In genomic region chr17:32173166-32173565, GRCm38 (mm10) we compare ENCODE assay signal across 11 mouse cellular contexts. TPM values are rescaled to one million over a fixed set of nuclear protein-coding genes. Genes with fewer than 3 reads are reported as not detected.
DNase-seq lines count a peak whose midpoint lies in the region; ATAC-seq lines count a peak whose summit lies in the region.
"Had no signal": no experiment of that assay in that cellular context is flagged by ENCODE, and none has a peak within 500 bp of the region (broad histone marks: within the 10 kb centered on the region; RNA-seq: fewer than 3 reads in every experiment).

No protein-coding gene starts in this region.

- no peaks in the 10 kb centered on the region for H3K27me3 ChIP-seq in heart, embryonic 10.5 days (ENCODE audit: insufficient read depth, poor library complexity, severe bottlenecking)
- H3K27me3 ChIP-seq in embryonic facial prominence, embryonic 15.5 days: no peaks in the 10 kb centered on the region
- H3K27me3 ChIP-seq: midbrain, embryonic 15.5 days had no signal

- no peak overlapping the region for H3K27ac ChIP-seq in heart, embryonic 10.5 days
- no peak overlapping the region for H3K27ac ChIP-seq in embryonic facial prominence, embryonic 15.5 days (replicated peaks)
- H3K27ac ChIP-seq: midbrain, embryonic 15.5 days had no signal

- WGBS in heart, embryonic 10.5 days: 58% methylated on average over 7 of the region's 7 CpGs
- WGBS in embryonic facial prominence, embryonic 15.5 days: 51% methylated on average over 7 of the region's 7 CpGs

- peak; percentile 99 for DNase-seq in heart, adult 11 months
- DNase-seq in heart, embryonic 10.5 days (ENCODE audit: low spot score): no peak
- peak; percentile 70 for DNase-seq in kidney, adult 11 months
- peak; percentile 86 for DNase-seq in lung, postnatal 10 days
- DNase-seq in yolk sac, embryonic 10.5 days (ENCODE audit: low spot score): no peak
- no peak for DNase-seq in layer of hippocampus, adult 9-11 months
- DNase-seq: layer of hippocampus, postnatal 36 days had no signal

- H3K4me1 ChIP-seq in heart, embryonic 10.5 days: peaks cover 6% of the 10 kb centered on the region
- H3K4me1 ChIP-seq in embryonic facial prominence, embryonic 15.5 days: 0 out of 2 replicates have a peak, but pooled peaks cover 3% of the 10 kb centered on the region
- H3K4me1 ChIP-seq: midbrain, embryonic 15.5 days had no signal

- H3K36me3 ChIP-seq in heart, embryonic 10.5 days: no peaks in the 10 kb centered on the region
- H3K36me3 ChIP-seq in embryonic facial prominence, embryonic 15.5 days: no peaks in the 10 kb centered on the region
- H3K36me3 ChIP-seq: midbrain, embryonic 15.5 days had no signal

- H3K9ac ChIP-seq in embryonic facial prominence, embryonic 15.5 days: no peak overlapping the region
- H3K9ac ChIP-seq: midbrain, embryonic 15.5 days had no signal

- H3K9me3 ChIP-seq in heart, embryonic 10.5 days: no peaks in the 10 kb centered on the region
- no peaks in the 10 kb centered on the region for H3K9me3 ChIP-seq in embryonic facial prominence, embryonic 15.5 days (replicated peaks)
- H3K9me3 ChIP-seq: midbrain, embryonic 15.5 days had no signal

- ATAC-seq in embryonic facial prominence, embryonic 15.5 days (ENCODE audit: insufficient number of reproducible peaks, low FRiP score, low TSS enrichment, low read depth): 0 out of 2 replicates have a peak, but pooled peaks have one; percentile 24
- no peak for ATAC-seq in frontal cortex, adult (ENCODE audit: low TSS enrichment)
- ATAC-seq: midbrain, embryonic 15.5 days had no signal

- H3K4me2 ChIP-seq in embryonic facial prominence, embryonic 15.5 days (replicated peaks): no peak overlapping the region
- H3K4me2 ChIP-seq: midbrain, embryonic 15.5 days had no signal

- H3K4me3 ChIP-seq in heart, embryonic 10.5 days: no peak overlapping the region
- H3K4me3 ChIP-seq in embryonic facial prominence, embryonic 15.5 days (replicated peaks): no peak overlapping the region
- H3K4me3 ChIP-seq: erythroblast, embryonic 14.5 days; midbrain, embryonic 15.5 days had no signal

RNA-seq across cellular contexts. Expression of gene Notch3, which starts 6.5 kb away (rescaled TPM):
- 5.7 and 13.7 TPM in 2 replicates for polyA plus RNA-seq in heart, embryonic 10.5 days (2016; fragmentation: Nextera tagmentation; extraction: Ambion mirVana)
- polyA plus RNA-seq in embryonic facial prominence, embryonic 15.5 days (2015; fragmentation: Nextera tagmentation; extraction: Ambion mirVana): 18.3 and 19.4 TPM in 2 replicates
- polyA plus RNA-seq: erythroblast, embryonic 14.5 days had no signal

RNA-seq across cellular contexts. Expression of gene Ephx3, which starts 16.2 kb away (rescaled TPM):
- not detected in 2 replicates for polyA plus RNA-seq in heart, embryonic 10.5 days (2016; fragmentation: Nextera tagmentation; extraction: Ambion mirVana)
- 10.3 and 11.9 TPM in 2 replicates for polyA plus RNA-seq in embryonic facial prominence, embryonic 15.5 days (2015; fragmentation: Nextera tagmentation; extraction: Ambion mirVana)
- polyA plus RNA-seq: erythroblast, embryonic 14.5 days had no signal

Comparison
In these comparisons a context has a peak if more than half of its experiments do, and no peak if none do; other contexts are left out.
1. DNase-seq: peak in heart, adult 11 months (single experiment), kidney, adult 11 months (single experiment) and lung, postnatal 10 days (single experiment); none in heart, embryonic 10.5 days (single experiment), yolk sac, embryonic 10.5 days (single experiment) and layer of hippocampus, adult 9-11 months (single experiment).
2. RNA of gene Ephx3, which starts 16.2 kb away (polyA plus RNA-seq): 10.3 to 11.9 TPM in embryonic facial prominence, embryonic 15.5 days; not detected in heart, embryonic 10.5 days; every median in the first group is over 10 times any median in the second.